Mouse (Mus musculus): ENCODE measurements around the gene Cldn16.

GRCm38 (mm10) chr16:26462835-26463234, at the start of gene Cldn16:
- TF ChIP-seq CTCF (IDR thresholded peaks at IDR 0.05; ENCODE audit: insufficient read depth, low read depth, low read length) = no peak
- no peak for TF ChIP-seq POLR2A (IDR thresholded peaks at IDR 0.05; ENCODE audit: insufficient read depth, low read depth, low read length)

Measured in olfactory bulb, adult 2 months (tissue).